21 mouse cellular contexts compared by ENCODE assay signal in genomic region chr12:97750166-97750565, GRCm38 (mm10).
DNase-seq lines count a peak whose midpoint lies in the region; ATAC-seq and TF ChIP-seq lines count a peak whose summit lies in the region.
"Had no signal": no experiment of that assay in that cellular context is flagged by ENCODE, and none has a peak within 500 bp of the region (broad histone marks: within the 10 kb centered on the region; RNA-seq: fewer than 3 reads in every experiment).

No protein-coding gene starts in this region.

- intact Hi-C loops in left cerebral cortex, adult 2 months (cut with DNase I): no loop called here
- intact Hi-C loops in left cerebral cortex, postnatal 4 days (cut with DNase I): no loop called here

- H3K9ac ChIP-seq in heart, embryonic 11.5 days (ENCODE audit: low read depth, low read length): no peak overlapping the region
- H3K9ac ChIP-seq: embryonic facial prominence, embryonic 12.5 days; forebrain, embryonic 12.5 days; heart, embryonic 15.5 days; hindbrain, embryonic 13.5 days had no signal

- H3K4me3 ChIP-seq in left cerebral cortex, adult 2 months: no peak overlapping the region
- H3K4me3 ChIP-seq in heart, embryonic 11.5 days (ENCODE audit: low read depth, low read length): no peak overlapping the region
- H3K4me3 ChIP-seq: embryonic facial prominence, embryonic 12.5 days; forebrain, embryonic 12.5 days; heart, embryonic 10.5 days; heart, embryonic 15.5 days; hindbrain, embryonic 13.5 days had no signal

- peak; percentile 37 to 49 for DNase-seq in frontal cortex, adult 2 months (ENCODE audit: extremely low spot score in 1 of 2, low spot score in 1 of 2)
- DNase-seq in frontal cortex, postnatal 25 days (ENCODE audit: low spot score in 2 of 2): no peak
- no peak for DNase-seq in left cerebral cortex, adult 2 months (ENCODE audit: extremely low spot score in 1 of 2, low spot score in 2 of 2)
- DNase-seq in left cerebral cortex, postnatal 4 days: no peak
- peak; percentile 11 to 14 for DNase-seq in layer of hippocampus, adult 8-10 months (ENCODE audit: low spot score in 2 of 2)
- DNase-seq in telencephalon, adult 2 months (ENCODE audit: low read depth, low spot score): peak; percentile 80
- DNase-seq: adrenal gland, adult 2 months; adrenal gland, postnatal 36 days; cerebellum, adult 11 months; cerebellum, adult 9-10 months; gastrocnemius, postnatal 10 days; heart, adult 18-20 months; heart, postnatal 14 days had no signal

- no peak overlapping the region for H3K4me2 ChIP-seq in heart, embryonic 11.5 days
- H3K4me2 ChIP-seq: embryonic facial prominence, embryonic 12.5 days; forebrain, embryonic 12.5 days; heart, embryonic 15.5 days; hindbrain, embryonic 13.5 days had no signal

- ATAC-seq in heart, embryonic 11.5 days (replicated peaks; ENCODE audit: insufficient number of reproducible peaks, low FRiP score, low TSS enrichment): no peak
- ATAC-seq: forebrain, embryonic 16.5 days; hindbrain, postnatal 0 days had no signal

- no peaks in the 10 kb centered on the region for H3K4me1 ChIP-seq in heart, embryonic 11.5 days (ENCODE audit: control insufficient read depth, insufficient read depth, low read length)
- H3K4me1 ChIP-seq: embryonic facial prominence, embryonic 12.5 days; forebrain, embryonic 12.5 days; heart, embryonic 10.5 days; heart, embryonic 15.5 days; hindbrain, embryonic 13.5 days had no signal

- no peaks in the 10 kb centered on the region for H3K9me3 ChIP-seq in heart, embryonic 11.5 days (replicated peaks; ENCODE audit: control insufficient read depth, low read length)
- H3K9me3 ChIP-seq: embryonic facial prominence, embryonic 12.5 days; forebrain, embryonic 12.5 days; heart, embryonic 10.5 days; heart, embryonic 15.5 days; hindbrain, embryonic 13.5 days had no signal

- 72% methylated on average over 2 of the region's 2 CpGs for WGBS in heart, embryonic 11.5 days (ENCODE audit: insufficient replicate concordance)

- H3K36me3 ChIP-seq in heart, embryonic 11.5 days (ENCODE audit: control insufficient read depth, insufficient read depth, low read length): no peaks in the 10 kb centered on the region
- H3K36me3 ChIP-seq: embryonic facial prominence, embryonic 12.5 days; forebrain, embryonic 12.5 days; heart, embryonic 10.5 days; heart, embryonic 15.5 days; hindbrain, embryonic 13.5 days had no signal

- peak overlapping the region; percentile 32; the same call in 1 of the 2 replicates for H3K27ac ChIP-seq in left cerebral cortex, adult 2 months
- H3K27ac ChIP-seq in heart, embryonic 11.5 days (ENCODE audit: low read depth, low read length): no peak overlapping the region
- H3K27ac ChIP-seq: embryonic facial prominence, embryonic 12.5 days; forebrain, embryonic 12.5 days; heart, embryonic 10.5 days; heart, embryonic 15.5 days; hindbrain, embryonic 13.5 days; hindbrain, postnatal 0 days had no signal

- no peaks in the 10 kb centered on the region for H3K27me3 ChIP-seq in heart, embryonic 11.5 days (ENCODE audit: control insufficient read depth, insufficient read depth, low read length)
- H3K27me3 ChIP-seq: embryonic facial prominence, embryonic 12.5 days; forebrain, embryonic 12.5 days; heart, embryonic 15.5 days; hindbrain, embryonic 13.5 days had no signal

- TF ChIP-seq CTCF in left cerebral cortex, adult 2 months (IDR thresholded peaks at IDR 0.05): no peak

Comparison
In these comparisons a context has a peak if more than half of its experiments do, and no peak if none do; other contexts are left out.
1. DNase-seq: peak in frontal cortex, adult 2 months (2 of 2), layer of hippocampus, adult 8-10 months (2 of 2) and telencephalon, adult 2 months (single experiment); none in frontal cortex, postnatal 25 days (0 of 2), left cerebral cortex, adult 2 months (0 of 2) and left cerebral cortex, postnatal 4 days (single experiment).